Mouse (Mus musculus) E14TG2a.4 (cell line): ENCODE results near the gene Acp1.

Experiments used
- CTCF ChIP-seq: conservative IDR thresholded peaks from 2 replicates; pipeline ENCODE4 v1.5.1; 2014; ENCODE audit warnings: low read length
- POU5F1 ChIP-seq: IDR thresholded peaks from 2 replicates; pipeline ENCODE4 v1.6.1; 2014; ENCODE audit warnings: low read length, borderline replicate concordance

DNA sequence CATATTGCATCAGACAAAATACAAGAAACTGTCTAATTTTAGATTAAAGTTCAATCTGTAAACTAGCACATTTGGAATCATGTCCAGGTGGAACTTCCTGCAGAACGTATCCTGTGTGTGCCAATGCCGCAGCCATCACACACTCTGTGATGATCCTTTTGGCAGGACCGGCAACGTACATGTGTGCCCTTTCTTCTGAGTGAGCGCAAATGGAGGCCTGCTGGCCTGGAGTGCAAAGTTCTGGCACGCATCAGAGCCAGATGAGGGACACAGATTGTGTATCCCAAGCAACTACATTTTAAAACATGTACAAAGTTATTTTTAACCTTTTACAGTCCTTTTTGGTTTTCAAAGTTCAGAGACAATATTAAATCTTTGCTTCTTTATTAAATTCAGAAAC lies 59.5 kb downstream of the Acp1 start:
- no peak for TF ChIP-seq CTCF
- no peak for TF ChIP-seq POU5F1
